Mouse (Mus musculus): ENCODE data around the gene Ncstn. TPM values are rescaled to one million over a fixed set of nuclear protein-coding genes. Genes with fewer than 3 reads are reported as not detected.
A peak's percentile ranks its signal among the peaks of the same experiment; 100 is the strongest.

Gene Ncstn
- total RNA-seq, 4 experiments from 2014 or later, result 23.6 to 28.9 (median 24.8) TPM

DNA sequence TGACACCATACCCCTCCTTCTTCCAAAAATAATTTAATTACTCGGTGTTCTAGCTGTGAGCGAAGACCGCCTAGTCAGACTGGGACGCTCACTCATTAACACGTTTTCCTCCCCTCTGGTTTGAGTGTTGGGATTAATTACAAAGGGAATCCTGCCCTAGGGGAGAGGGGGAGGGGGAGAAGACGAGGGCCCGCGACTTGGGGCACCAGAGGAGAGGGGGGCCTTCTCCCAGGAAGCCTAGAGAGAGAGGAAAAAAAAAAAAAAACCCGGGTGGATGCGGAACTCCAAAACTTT lies 54.8 kb downstream of the Ncstn start:
- no peak for DNase-seq (ENCODE audit: low spot score in 2 of 2)

DNA sequence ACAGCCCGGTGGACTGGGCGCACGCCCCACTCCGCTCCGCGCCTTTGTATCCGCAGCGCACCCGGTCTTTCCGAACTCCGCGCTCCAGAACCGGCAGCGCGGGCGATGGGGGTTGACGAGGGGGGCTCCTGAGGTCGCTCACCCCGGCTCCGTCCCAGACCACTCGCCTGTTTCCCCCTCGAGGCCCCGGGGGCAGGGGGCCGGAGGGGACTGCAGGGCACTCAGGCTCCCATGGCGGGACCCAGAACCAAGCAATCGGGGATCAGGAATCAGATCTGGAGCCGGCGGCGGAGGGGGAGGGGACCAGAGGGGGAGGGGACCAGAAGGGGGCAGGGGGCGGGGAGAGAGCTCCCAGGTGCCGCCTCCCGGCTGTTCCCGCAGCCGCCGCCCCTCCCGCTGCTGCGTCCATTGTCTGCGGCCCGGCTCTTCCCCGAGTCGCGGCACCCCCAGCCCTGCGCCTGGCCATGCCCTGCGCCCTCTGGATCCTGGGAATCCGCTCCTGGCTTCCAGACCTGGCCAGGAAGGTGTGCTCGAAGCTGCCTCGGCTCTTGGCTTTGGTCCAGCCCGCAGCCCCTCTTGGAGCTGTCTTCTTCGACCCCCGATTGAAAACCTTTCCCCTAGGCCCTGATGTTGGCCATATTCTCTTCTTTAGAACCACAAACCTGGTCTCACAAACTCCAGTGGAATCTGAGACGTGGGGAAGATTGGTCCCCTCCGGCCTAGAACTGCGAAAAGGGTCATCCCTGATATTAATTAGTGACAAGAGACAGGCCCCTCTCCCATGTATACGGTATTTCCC lies 55.4 kb downstream of the Ncstn start:
- DNase-seq (ENCODE audit: low spot score in 2 of 2), result peak; percentile 54 to 58

DNA sequence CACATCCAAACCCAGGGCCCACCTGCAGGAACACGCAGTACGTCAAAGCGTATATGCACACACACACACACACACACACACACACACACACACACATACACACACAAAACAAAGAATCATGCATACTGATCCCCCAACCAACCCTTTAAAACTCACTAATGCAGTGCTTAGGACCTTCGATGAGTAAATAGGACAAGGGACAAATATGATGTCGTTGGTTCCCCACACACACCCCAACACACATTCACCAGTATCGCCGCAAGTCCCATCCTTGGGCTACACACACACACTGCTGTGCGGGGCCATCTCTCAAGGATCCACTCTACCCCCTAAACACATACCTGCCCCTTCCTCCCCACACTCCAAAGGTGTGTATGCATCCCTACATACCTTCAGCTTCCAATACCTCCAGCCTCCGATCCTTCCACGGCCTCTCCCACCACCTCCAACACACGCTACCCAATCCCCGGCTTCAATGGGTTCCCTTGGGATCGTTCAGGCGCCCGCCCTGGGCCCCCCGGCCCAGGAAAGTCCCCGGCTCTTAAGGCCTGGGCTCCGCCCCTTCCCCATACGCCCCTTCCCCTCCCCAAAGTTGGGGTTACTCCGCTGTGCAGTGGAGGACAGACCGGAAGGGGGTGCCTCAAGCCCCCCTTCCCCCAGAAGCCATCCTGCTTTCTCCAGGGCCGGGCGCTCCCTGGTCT lies 56.2 kb downstream of the Ncstn start:
- DNase-seq (ENCODE audit: low spot score in 2 of 2), result no peak

DNA sequence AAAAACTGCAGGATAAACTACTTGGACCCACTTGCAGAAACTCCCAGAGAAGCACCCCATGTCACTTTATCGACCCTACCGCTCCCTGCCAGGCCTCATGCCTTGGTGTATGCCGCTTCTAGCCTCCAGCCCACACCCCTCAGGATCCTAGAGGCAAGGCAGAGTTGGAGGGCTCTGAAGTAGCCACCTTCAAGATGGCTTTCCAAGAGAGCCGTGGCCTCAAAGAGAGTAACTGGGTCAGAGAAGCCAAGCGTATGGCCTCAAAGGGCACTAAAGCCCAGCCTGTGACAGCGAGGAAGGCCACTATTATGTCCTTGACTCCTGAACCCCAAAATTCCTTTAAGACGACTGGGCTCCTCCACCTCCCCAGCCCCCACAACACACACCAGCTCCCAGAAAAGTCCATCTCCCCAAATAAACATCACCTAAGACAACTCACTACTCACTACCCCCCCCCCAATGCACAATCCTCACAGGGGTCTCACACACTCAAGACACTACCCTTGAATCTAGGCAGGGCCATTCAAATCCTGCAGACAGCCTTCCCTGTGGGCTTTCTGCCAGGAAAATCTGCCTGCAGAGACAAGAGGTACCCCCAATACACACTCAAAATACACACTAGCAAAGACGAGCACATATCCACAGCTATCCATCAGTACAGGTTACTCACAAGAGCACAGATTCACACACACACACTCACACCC lies 57.2 kb downstream of the Ncstn start:
- DNase-seq (ENCODE audit: low spot score in 2 of 2), result no peak

DNA sequence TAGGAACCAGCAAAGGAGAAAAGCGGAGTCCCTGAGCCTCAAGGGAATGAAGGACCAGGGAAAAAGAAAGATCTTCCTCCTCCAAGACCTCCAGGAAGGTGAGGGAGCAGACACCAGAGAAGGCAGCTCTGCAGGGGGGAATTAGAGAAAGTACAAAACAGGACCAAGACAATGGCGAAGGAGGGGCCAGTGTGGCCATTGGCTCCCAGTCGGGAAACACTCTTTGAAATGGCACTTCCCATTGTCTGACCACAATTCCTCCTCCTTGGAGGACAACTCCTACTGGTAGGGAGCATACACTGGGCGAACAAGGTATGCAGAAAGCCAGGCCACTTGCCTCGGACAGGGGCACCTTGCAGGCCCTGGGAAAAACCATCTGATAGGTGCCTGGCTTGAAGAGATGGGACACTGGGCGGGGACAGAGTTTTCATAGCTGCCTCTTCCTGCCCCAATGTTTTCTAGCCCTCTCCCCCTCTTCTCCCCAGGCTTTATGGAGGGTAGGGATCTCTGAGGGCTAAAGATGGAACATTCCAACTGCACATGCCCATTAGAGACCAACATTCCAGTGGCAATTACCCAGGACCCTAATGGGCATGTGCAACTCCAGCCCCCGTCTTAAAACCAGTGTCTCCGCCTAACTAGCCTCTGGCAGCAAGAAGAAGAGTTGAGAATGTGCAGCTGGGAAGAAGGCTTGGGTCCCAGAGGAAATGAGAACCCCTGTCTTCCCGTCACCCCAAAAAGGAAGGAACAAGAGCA lies 58.3 kb downstream of the Ncstn start:
- no peak for DNase-seq (ENCODE audit: low spot score in 2 of 2)

DNA sequence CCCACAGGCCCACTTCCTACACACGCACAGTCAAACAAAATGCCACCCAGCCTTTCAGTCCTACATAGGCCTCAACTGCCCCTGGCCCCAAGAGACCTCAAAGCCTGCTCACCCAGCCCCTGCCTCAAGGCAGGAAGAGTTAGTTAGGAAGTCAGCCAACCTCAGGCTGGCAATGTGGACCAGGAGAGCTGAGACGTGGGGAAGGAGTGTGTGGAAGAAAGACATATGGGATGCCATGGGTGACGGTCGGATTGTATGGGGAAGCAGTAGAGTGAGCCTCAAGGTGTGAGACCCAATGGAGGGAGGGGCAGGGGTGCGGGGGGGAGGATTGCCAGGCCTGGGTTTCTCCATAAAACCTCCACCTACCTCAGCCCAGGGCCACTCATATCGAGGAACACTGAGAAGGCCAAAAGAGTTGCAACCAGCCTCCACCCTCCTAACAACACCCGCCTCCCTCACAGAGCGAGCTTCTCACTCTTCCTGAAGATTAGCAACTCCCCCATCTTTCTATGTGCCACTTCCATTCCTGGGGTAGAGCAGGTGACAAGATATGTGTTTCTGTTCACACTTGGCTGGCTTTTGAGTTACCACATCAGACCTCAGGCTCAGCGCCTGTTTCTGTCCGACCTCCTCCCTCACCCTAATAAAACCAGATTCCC lies 62.6 kb downstream of the Ncstn start:
- DNase-seq (ENCODE audit: low spot score in 2 of 2), result no peak

DNA sequence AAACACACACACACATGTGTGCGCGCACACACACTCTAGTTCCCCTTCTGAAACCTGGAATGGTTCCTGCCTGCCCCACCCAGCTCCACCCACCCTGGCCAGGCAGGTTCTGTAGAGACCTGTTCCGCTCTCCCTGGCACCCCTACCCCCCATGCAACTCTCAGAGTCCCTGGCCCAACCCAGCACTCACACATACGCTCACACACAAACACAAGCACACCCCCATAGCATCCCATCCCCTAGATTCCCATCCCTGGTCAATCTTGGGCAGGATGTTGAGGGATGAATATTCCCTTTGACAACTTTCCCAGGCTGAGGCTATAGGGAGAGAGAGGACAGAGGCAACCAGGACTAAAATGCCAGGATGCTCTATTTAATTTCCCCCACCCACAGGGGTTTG lies 63.3 kb downstream of the Ncstn start:
- DNase-seq (ENCODE audit: low spot score in 2 of 2), result no peak

DNA sequence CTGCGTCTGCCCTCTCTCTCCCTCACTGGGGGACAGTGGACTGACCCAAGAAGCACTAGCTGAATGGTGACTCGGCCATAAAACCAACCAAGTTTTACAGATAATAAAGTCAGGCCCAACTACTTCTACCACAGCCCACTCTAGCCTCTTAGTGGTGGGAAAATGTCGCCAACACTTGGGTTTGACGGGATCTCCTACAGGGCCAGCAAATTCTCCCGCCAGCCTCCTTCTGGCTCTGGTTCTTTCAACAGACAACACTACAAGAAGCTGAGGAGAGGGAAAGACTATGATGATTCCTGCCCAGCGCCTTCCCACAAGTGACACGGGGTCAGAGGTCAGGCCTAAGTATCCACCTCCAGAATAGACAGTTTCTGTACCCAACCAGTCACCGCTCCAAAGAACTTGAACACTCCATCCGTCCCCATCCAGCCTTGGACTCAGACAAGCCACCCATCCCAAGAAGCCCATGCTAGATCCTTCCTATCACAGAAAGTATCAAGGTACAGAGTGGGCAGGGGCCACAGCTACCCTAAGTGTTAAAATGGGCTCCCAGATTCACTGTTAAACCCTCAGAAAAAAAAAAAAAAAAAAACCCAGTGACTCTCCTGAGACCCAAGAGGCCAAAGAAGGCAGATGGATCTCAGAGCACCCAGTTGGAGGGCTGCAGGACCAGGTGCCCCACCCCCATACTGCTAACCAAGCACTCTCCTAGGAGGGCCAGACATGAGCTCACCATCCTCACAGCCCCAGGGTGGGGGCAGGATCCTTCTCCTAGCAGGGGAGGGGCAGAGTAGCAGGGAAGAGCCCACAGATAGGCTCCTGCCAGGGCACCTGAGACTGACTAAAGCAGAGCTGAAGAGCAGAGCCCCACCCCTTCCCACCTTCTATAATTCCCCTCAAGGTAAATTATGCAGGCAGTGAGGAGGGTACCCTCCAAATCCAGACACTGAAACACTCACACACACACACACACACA lies 64.0 kb downstream of the Ncstn start:
- DNase-seq (ENCODE audit: low spot score in 2 of 2), result no peak

DNA sequence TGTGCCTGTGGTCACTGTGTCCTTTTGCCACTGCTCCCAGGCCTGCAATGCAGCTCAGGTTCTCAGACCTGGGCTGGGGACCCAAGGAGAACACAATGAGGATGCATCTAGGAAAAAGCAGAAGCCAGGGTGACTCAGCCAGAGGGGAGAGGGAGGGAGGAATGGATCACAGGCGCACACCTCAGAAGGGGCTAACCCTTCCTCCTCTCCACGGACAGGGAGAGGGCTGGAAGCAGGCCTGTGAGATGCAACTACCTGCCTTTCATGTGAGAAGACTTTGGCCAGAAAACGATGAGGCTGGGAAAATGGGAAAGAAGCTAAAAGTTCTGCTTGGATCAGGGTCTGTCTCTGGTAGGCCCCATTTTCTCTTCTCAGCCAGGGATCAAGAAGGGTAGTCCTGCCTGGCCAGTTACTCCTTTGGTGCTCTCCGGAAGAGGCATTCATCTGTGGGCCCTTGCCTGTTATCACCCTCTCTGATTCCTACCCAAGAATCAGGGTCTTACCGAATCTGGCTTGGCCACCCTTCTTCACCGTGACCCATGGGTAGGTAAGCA lies 65.0 kb downstream of the Ncstn start:
- DNase-seq (ENCODE audit: low spot score in 2 of 2), result no peak

DNA sequence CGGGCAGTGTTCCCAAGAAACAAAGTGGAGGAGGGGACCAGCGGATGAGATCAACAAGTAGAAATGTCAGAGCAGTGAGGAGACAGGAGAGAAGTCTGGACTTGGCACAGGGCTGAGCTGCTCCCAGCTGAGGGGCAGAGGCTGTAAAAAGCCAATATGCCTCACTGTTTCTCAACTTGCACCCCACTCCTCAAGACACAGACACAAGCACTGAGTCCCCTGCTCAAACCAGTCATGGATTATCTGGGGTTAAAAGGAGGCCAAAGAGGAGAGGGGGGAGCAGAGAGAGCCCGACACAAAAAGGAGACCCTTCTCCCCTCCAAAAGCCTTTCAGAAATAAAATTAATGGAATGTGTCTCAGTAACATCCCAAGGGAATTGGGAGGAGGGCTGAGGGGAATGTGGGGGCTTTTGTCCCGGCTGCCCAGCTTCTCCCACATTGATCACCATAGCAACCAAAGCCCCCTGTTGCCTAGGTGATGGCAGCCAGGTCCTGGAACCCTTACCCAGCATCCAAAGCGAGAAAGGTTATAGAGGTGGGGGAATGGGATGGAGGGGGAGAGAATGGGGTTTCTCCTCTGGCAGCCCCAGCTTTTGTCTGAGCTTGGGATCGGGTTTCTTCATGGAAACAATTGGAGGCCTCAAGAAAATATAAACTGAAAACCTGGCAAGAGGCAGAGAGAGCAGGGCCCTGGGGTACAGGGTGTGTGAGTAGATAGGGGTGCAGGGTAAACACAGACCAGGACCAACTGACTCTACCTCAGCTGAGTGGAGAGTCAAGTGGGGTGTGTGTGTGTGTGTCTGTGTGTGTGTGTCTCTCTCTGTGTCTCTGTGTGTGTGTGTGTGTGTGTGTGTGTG lies 65.7 kb downstream of the Ncstn start:
- no peak for DNase-seq (ENCODE audit: low spot score in 2 of 2)

DNA sequence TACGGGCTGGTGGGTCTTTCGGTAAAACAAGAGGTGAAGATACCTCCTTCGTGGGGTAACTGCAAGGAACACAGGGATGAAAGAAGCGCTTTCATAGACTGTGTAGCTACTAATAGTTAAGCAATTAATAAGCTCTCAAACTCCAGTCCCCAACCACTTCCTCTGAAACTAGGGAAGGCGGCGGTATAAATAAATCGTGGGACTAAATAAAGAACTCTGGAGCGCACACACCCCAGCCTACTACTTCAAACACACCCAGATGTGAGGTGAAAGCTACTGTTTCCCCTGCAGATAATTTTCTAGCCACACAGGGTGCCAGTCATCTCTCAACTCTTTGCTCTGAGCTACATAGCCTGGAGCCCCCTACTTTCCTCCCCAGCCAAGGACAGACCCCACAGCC lies 66.6 kb downstream of the Ncstn start:
- no peak for DNase-seq (ENCODE audit: low spot score in 2 of 2)

Other genes with a start within 250 kb of the Ncstn start
- under 1 TPM; 0.17 to 0.53 (median 0.34) TPM for gene Cd84, start 243.1 kb downstream of the Ncstn start, total RNA-seq (2022)
- not detected for gene Gm10521, start 187.1 kb downstream of the Ncstn start, total RNA-seq (2022)
- gene Slamf6, start 165.3 kb downstream of the Ncstn start, total RNA-seq (2022), result not detected
- 1 to 10 TPM in 1 of 4 experiments, under 1 TPM in 3; 0.75 to 1.4 (median 0.85) TPM for gene Vangl2, start 54.4 kb downstream of the Ncstn start, total RNA-seq (2022)
- gene Nhlh1, start 25.2 kb downstream of the Ncstn start, total RNA-seq (2022), result not detected
- gene Copa, start 266 bp downstream of the Ncstn start, total RNA-seq (2022), result 100 to 1,000 TPM in 1 of 4 experiments, 10 to 100 TPM in 3; 82.9 to 101 (median 85.3) TPM
- gene Pex19, start 44.0 kb upstream of the Ncstn start, total RNA-seq (2022), result 10 to 100 TPM; 74.5 to 83.0 (median 76.6) TPM
- 100 to 1,000 TPM; 197 to 219 (median 208) TPM for gene Dcaf8, start 65.3 kb upstream of the Ncstn start, total RNA-seq (2022)
- gene Pea15a, start 124.0 kb upstream of the Ncstn start, total RNA-seq (2022), result 10 to 100 TPM; 15.6 to 23.8 (median 20.3) TPM
- 1,000 to 10,000 TPM; 2,216 to 3,193 (median 3,049) TPM for gene Casq1, start 137.1 kb upstream of the Ncstn start, total RNA-seq (2022)
- under 1 TPM; 0.11 to 0.44 (median 0.27) TPM for gene Atp1a4, start 175.6 kb upstream of the Ncstn start, total RNA-seq (2022)
- 10 to 100 TPM in 1 of 4 experiments, 1 to 10 TPM in 3; 7.3 to 10.5 (median 7.7) TPM for gene Igsf8, start 178.8 kb upstream of the Ncstn start, total RNA-seq (2022)
- gene Atp1a2, start 215.3 kb upstream of the Ncstn start, total RNA-seq (2022), result 100 to 1,000 TPM; 819 to 944 (median 894) TPM
- gene Kcnj9, start 246.5 kb upstream of the Ncstn start, total RNA-seq (2022), result not detected

Measured in gastrocnemius, adult 8-10 months (tissue).